Mouse (Mus musculus) forebrain, embryonic 10.5 days (tissue): Measurements from ENCODE around the gene Ccer2. TPM values are rescaled to one million over a fixed set of nuclear protein-coding genes. Genes with fewer than 3 reads are reported as not detected.

Experiments
- DNase-seq: peaks from one replicate; pipeline ENCODE4 v3.0.0-alpha.2; 2017; ENCODE audit warnings: low spot score; ENCODE audit errors: extremely low spot score
- H3K27ac ChIP-seq: fragments of 300-500 bp; sonication (generic); 2 replicates; pipeline ENCODE4 v1.5.1; 2016; ENCODE audit warnings: mild to moderate bottlenecking
- H3K27me3 ChIP-seq: fragments of 300-500 bp; sonication (generic); 2 replicates; pipeline ENCODE4 v1.6.1; 2016; ENCODE audit warnings: mild to moderate bottlenecking; ENCODE audit not compliant: poor library complexity, severe bottlenecking
- H3K36me3 ChIP-seq: fragments of 300-500 bp; sonication (generic); replicated peaks from 2 replicates; pipeline ENCODE4 v1.6.1; 2016; ENCODE audit warnings: mild to moderate bottlenecking, moderate library complexity
- H3K4me1 ChIP-seq: fragments of 300-500 bp; sonication (generic); 2 replicates; pipeline ENCODE4 v1.6.1; 2016
- H3K4me3 ChIP-seq: fragments of 300-500 bp; sonication (generic); 2 replicates; pipeline ENCODE4 v1.5.1; 2016; ENCODE audit warnings: mild to moderate bottlenecking, moderate library complexity
- H3K9me3 ChIP-seq: fragments of 300-500 bp; sonication (generic); 2 replicates; pipeline ENCODE4 v1.6.1; 2016; ENCODE audit warnings: mild to moderate bottlenecking, moderate library complexity
- WGBS: fragments of 180-500 bp; shearing (Covaris S2); methylation state at CpG from one replicate; pipeline ENCODE4 v1.1.7; 2016; 5-methylcytosine and 5-hydroxymethylcytosine counted together
- polyA plus RNA-seq: library from polyadenylated mRNA; unstranded; fragments of >200 nt; fragmentation: Nextera tagmentation; extraction: Ambion mirVana; gene quantifications from 2 replicates; pipeline ENCODE4 v1.2.1, GENCODE M21; 2016

Ccer2 gene
- polyA plus RNA-seq, 1 experiment from 2014 or later, result not detected

GRCm38 (mm10) chr7:28766173-28766879 lies 10.4 kb downstream of the Ccer2 start, which contains the start of gene Sirt2:
TSS of gene Sirt2 (plus strand) at chr7:28766735.
- Histone ChIP-seq H3K36me3 (peaks cover 14% of the 10 kb centered on the region), H3K27me3 (no peaks in the 10 kb centered on the region), H3K9me3 (no peaks in the 10 kb centered on the region), H3K4me3 (peak within 1 kb of the TSS; percentile 82), H3K4me1 (peaks cover 32% of the 10 kb centered on the region), H3K27ac (peak within 1 kb of the TSS; percentile 84)
- peak; percentile 99 for DNase-seq
- WGBS, result under 1% methylated on average over 45 of the region's 45 CpGs

GRCm38 (mm10) chr7:28766910-28767309 lies 10.9 kb downstream of the Ccer2 start:
- no peaks in the 10 kb centered on the region for H3K9me3 ChIP-seq
- peak overlapping the region; percentile 84 for H3K27ac ChIP-seq
- WGBS, result 9% methylated on average over 14 of the region's 14 CpGs
- no peaks in the 10 kb centered on the region for H3K27me3 ChIP-seq
- peaks cover 11% of the 10 kb centered on the region for H3K36me3 ChIP-seq
- H3K4me3 ChIP-seq, result peak overlapping the region; percentile 82
- DNase-seq, result no peak
- H3K4me1 ChIP-seq, result peaks cover 32% of the 10 kb centered on the region

GRCm38 (mm10) chr7:28767462-28767965 lies 11.5 kb downstream of the Ccer2 start, which contains the start of gene Nfkbib:
TSS of gene Nfkbib (minus strand) at chr7:28767512.
- DNase-seq, result no peak
- WGBS, result 63% methylated on average over 7 of the region's 7 CpGs
- peak within 1 kb of the TSS; percentile 84 for H3K27ac ChIP-seq
- peaks cover 10% of the 10 kb centered on the region for H3K36me3 ChIP-seq
- peaks cover 32% of the 10 kb centered on the region for H3K4me1 ChIP-seq
- H3K4me3 ChIP-seq, result peak within 1 kb of the TSS; percentile 82
- H3K9me3 ChIP-seq, result no peaks in the 10 kb centered on the region
- no peaks in the 10 kb centered on the region for H3K27me3 ChIP-seq

DNA sequence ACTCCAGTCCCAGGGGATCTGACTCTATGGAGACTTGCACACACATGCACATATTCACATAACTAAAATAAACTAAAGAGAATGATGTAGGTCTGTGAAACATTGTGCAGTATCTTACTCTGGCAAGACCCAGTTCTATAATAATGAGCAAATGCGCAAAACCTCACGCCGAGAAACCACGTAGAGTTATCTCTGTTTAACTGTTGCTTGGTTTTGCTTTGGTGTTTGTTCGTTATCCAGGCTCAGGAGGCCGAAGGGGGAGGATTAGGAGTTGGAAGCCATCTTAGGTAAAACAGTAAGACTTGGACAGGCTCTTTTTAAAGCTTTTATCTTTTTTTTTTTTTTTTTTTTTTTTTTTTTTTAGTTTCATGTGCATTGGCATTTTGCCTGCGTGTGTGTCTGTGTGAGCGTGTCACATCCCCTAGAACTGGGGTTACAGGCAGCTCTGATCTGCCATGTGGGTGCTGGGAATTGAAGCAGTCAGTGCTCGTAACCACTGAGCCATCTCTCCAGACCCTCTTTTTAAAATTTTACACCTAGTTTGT lies 13.5 kb downstream of the Ccer2 start:
- 93% methylated on average over 9 of the region's 9 CpGs for WGBS
- H3K4me1 ChIP-seq, result peaks cover 41% of the 10 kb centered on the region

DNA sequence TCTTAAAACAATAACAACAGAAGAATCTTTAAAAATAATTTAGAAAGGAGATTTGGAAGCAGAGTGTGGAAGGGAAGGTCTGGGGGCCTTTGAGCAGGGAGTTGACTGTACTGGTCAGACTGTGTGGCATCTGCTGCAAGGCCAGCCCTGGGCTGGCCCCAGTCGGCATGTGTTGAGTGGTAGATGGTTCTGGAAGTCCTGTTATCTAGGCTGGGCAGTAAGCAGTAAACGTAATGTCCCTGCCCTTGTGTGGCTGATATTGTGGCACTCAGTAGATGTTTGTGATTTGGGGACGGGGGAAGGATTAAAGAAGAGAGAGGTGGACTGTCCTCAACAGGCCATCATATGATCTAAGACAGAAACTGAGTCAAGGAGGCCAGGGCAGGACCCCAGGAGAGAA lies 14.3 kb downstream of the Ccer2 start:
- DNase-seq, result no peak

More for the DNA sequence above, 13.5 kb downstream of the Ccer2 start:
- no peak for DNase-seq
- Histone ChIP-seq H3K9me3 (no peaks in the 10 kb centered on the region), H3K27ac (no peak overlapping the region), H3K4me3 (no peak overlapping the region), H3K27me3 (no peaks in the 10 kb centered on the region), H3K36me3 (peaks cover 13% of the 10 kb centered on the region)

DNA sequence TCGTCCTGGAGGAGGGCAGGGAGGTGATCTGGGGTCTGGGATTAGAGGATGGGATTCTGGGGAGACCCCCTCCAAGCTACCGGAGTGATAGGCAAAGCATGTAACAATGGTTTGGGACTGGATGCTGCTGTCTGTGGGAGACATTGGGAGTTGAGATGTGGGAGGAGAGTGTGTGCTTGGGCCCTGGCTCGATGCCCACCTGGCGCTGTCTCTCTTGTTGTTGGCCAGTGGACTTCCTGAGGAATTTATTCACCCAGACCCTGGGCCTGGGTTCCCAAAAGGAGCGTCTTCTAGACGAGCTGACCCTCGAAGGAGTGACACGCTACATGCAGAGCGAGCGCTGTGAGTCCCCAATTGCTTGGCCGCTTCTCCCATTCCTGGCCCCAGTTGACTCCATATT lies 15.9 kb downstream of the Ccer2 start:
- WGBS, result 93% methylated on average over 11 of the region's 11 CpGs
- no peaks in the 10 kb centered on the region for H3K9me3 ChIP-seq
- H3K27ac ChIP-seq, result no peak overlapping the region

More for the DNA sequence above, 14.3 kb downstream of the Ccer2 start:
- no peaks in the 10 kb centered on the region for H3K9me3 ChIP-seq
- peaks cover 34% of the 10 kb centered on the region for H3K4me1 ChIP-seq
- no peaks in the 10 kb centered on the region for H3K27me3 ChIP-seq
- 94% methylated on average over 3 of the region's 3 CpGs for whole genome bisulfite sequencing
- no peak overlapping the region for H3K27ac ChIP-seq
- H3K4me3 ChIP-seq, result no peak overlapping the region
- H3K36me3 ChIP-seq, result peaks cover 17% of the 10 kb centered on the region

DNA sequence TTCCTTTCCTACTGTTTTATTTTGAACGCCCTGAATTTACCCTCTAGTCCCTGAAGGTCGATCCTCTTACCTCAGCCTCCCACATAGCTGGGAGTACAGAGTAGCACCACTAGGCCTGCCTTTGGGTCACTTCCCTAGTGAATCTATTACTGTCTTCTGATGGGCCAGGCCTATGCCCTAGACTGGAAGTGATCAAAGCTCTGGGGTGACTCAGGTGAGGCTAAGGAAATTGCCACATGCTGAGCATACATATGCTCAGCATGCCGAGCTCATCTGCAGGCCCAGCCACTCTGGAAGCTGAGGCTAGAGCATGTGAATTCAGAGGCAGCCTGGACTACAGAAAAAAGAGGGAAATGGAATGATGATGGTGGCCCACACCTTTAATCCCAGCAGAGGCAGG lies 17.2 kb downstream of the Ccer2 start:
- 86% methylated on average over 3 of the region's 3 CpGs for WGBS
- peaks cover 15% of the 10 kb centered on the region; the same call in 1 of the 2 replicates for H3K4me1 ChIP-seq
- no peak for DNase-seq

More for the DNA sequence above, 15.9 kb downstream of the Ccer2 start:
- no peak overlapping the region for H3K4me3 ChIP-seq
- no peaks in the 10 kb centered on the region for H3K27me3 ChIP-seq
- H3K36me3 ChIP-seq, result peaks cover 23% of the 10 kb centered on the region
- DNase-seq, result no peak
- peaks cover 26% of the 10 kb centered on the region for H3K4me1 ChIP-seq

DNA sequence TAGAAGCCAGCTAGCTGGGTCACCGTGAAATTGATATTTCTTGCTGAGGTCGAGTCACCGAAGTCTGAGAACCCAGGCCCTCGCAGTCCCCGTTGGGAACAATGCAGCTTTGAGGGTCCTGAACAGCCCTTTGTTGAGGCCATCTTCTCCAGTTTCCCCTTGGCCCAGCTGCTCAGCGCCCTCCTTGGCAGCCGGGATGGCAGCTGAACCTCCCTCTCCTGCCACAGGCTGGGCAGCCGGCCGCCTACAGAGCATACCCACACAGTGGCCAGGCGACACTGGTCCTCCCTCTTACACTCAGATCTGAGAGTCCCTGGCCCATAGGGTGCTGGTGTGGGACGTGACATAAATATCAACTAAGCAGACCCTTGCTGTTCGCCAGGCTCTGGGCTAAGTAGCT lies 18.2 kb downstream of the Ccer2 start:
- Histone ChIP-seq H3K27me3 (no peaks in the 10 kb centered on the region), H3K27ac (0 out of 2 replicates have a peak overlapping the region, but pooled peaks have one; percentile 48), H3K9me3 (no peaks in the 10 kb centered on the region), H3K36me3 (peaks cover 37% of the 10 kb centered on the region), H3K4me3 (no peak overlapping the region), H3K4me1 (peaks cover 10% of the 10 kb centered on the region; the same call in 1 of the 2 replicates)
- 76% methylated on average over 12 of the region's 12 CpGs for WGBS
- DNase-seq, result no peak

More for the DNA sequence above, 17.2 kb downstream of the Ccer2 start:
- Histone ChIP-seq H3K27ac (no peak overlapping the region), H3K27me3 (no peaks in the 10 kb centered on the region), H3K9me3 (no peaks in the 10 kb centered on the region), H3K4me3 (no peak overlapping the region), H3K36me3 (peaks cover 32% of the 10 kb centered on the region)

DNA sequence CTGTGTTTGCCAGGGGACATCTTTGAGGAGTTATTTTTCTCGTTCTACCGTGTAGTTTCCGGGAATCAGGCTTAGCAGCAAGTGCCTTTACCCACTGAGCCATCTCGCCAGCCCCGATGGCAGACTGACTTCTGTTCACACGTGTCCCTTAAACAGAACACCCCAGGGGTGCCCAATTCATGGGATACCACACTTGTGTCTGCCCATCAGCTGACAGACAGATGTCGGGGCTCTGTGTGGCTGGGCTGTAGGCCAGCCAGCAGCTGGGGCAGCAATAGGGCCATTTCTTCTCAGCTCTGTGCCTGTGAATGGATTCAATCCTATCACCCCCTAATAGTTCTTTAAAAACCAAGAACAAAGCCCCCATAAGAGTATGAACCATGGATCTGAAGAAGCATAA lies 19.2 kb downstream of the Ccer2 start:
- Histone ChIP-seq H3K9me3 (no peaks in the 10 kb centered on the region), H3K27me3 (no peaks in the 10 kb centered on the region), H3K27ac (no peak overlapping the region), H3K4me1 (peaks cover 9% of the 10 kb centered on the region), H3K4me3 (no peak overlapping the region), H3K36me3 (peaks cover 37% of the 10 kb centered on the region)
- DNase-seq, result no peak
- 93% methylated on average over 7 of the region's 7 CpGs for WGBS

DNA sequence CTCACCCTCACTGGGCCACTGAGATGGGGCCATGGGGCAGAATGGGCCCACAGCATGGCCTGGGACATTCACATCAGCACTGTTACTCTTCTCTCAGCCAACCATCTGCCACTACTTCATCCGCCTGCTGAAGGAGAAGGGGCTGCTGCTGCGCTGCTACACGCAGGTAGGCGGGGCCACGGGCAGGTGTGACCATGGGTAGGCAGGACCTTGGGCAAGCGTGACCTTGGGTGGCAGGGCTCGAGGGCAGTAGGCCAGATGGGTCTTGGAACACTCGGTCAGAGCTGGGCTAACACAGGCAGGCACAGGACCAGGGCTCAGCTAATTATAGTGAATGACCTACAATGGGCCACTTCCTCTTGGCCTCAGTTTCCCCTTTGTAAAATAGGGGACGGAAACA lies 22.9 kb downstream of the Ccer2 start:
- DNase-seq, result no peak
- Histone ChIP-seq H3K9me3 (no peaks in the 10 kb centered on the region), H3K27ac (no peak overlapping the region), H3K4me3 (no peak overlapping the region), H3K4me1 (peaks cover 16% of the 10 kb centered on the region), H3K36me3 (peaks cover 39% of the 10 kb centered on the region), H3K27me3 (no peaks in the 10 kb centered on the region)
- WGBS, result 85% methylated on average over 9 of the region's 9 CpGs

GRCm38 (mm10) chr7:28780067-28780658 lies 24.2 kb downstream of the Ccer2 start:
- 49% methylated on average over 6 of the region's 6 CpGs for WGBS
- Histone ChIP-seq H3K36me3 (peaks cover 31% of the 10 kb centered on the region), H3K4me3 (no peak overlapping the region), H3K9me3 (no peaks in the 10 kb centered on the region), H3K27me3 (no peaks in the 10 kb centered on the region), H3K27ac (peak overlapping the region; percentile 26; the same call in 1 of the 2 replicates), H3K4me1 (peaks cover 17% of the 10 kb centered on the region)
- peak; percentile 83 for DNase-seq

DNA sequence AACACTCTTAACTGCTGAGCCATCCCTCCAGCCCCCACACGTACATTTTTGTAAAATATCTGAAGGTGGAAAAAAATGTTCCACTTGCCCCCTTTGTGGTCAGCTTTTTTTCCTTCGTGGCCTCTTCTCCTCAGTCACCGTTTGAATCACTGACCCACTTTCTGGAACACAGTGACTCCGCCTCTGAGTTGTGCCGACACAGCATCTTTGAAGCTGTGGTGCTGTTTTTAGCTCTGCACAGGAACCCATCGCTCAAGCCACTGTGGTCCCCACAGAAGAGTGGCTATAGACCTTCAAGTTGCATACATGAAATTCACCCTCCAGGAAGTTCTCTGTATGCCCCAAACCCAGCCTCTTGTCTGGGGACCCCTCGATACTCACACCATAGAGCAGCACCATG lies 24.9 kb downstream of the Ccer2 start:
- H3K27ac ChIP-seq, result 0 out of 2 replicates have a peak overlapping the region, but pooled peaks have one; percentile 26
- H3K4me3 ChIP-seq, result no peak overlapping the region
- 87% methylated on average over 7 of the region's 7 CpGs for WGBS
- H3K9me3 ChIP-seq, result no peaks in the 10 kb centered on the region
- H3K27me3 ChIP-seq, result no peaks in the 10 kb centered on the region
- peaks cover 17% of the 10 kb centered on the region for H3K4me1 ChIP-seq
- H3K36me3 ChIP-seq, result peaks cover 35% of the 10 kb centered on the region
- no peak for DNase-seq

DNA sequence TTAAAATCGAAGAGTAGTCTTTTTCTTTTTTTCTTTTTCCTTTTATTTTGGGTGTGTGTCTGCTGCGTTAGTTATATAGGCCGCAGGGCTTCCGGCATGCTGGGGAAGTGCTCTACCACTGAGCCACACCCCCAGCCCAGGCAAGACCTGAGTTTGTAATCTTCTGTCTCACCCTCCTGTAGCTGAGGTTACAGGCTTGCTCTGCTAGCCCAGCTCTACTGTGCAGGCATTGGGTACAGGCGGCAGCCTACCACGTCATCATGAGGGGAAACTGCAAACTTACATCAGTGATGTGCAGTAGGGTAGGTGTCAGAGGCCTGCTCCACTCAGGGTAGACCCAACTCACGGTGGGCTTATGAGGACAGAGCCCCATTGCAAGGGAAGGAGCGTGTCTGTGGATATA lies 25.3 kb downstream of the Ccer2 start:
- no peak for DNase-seq
- peaks cover 38% of the 10 kb centered on the region for H3K36me3 ChIP-seq
- H3K4me3 ChIP-seq, result no peak overlapping the region
- WGBS, result 90% methylated on average over 8 of the region's 8 CpGs
- peaks cover 17% of the 10 kb centered on the region for H3K4me1 ChIP-seq
- H3K9me3 ChIP-seq, result no peaks in the 10 kb centered on the region
- H3K27me3 ChIP-seq, result no peaks in the 10 kb centered on the region
- H3K27ac ChIP-seq, result no peak overlapping the region
